30 mouse cellular contexts compared by ENCODE assay signal in the genomic region with DNA sequence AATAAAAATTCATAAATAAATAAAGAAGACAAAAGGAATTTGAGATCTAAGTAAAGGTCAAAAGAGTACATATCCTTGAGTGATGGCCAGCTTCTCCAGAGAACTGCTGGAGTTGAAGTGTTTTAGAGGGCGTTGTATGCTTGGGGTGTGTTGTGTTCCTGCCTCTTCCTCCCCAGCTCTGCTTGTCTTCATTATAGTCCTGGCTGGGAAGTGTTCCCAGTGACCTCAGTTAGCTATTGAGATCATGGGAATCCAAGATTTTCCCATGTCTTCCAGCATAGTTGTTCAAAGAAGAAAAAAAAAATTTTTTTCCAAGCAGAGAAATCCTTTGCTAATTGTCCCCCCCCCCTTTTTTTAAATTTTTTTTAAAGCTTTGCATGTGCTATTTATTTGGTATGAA. TPM values are rescaled to one million over a fixed set of nuclear protein-coding genes. Genes with fewer than 3 reads are reported as not detected.
DNase-seq lines count a peak whose midpoint lies in the region; ATAC-seq and TF ChIP-seq lines count a peak whose summit lies in the region.
"Had no signal": no experiment of that assay in that cellular context is flagged by ENCODE, and none has a peak within 500 bp of the region (broad histone marks: within the 10 kb centered on the region; RNA-seq: fewer than 3 reads in every experiment).

No protein-coding gene starts in this region.

- no peak overlapping the region for H3K4me3 ChIP-seq in heart, adult 2 months
- no peak overlapping the region for H3K4me3 ChIP-seq in kidney, postnatal 0 days (replicated peaks; ENCODE audit: low read depth, low read length)
- no peak overlapping the region for H3K4me3 ChIP-seq in ES-Bruce4 (ENCODE audit: low read depth, low read length)
- no peak overlapping the region for H3K4me3 ChIP-seq in embryonic fibroblast, embryonic 13.5 days (ENCODE audit: insufficient read depth, low read length)
- H3K4me3 ChIP-seq in limb, embryonic 10.5 days: no peak overlapping the region
- H3K4me3 ChIP-seq: embryonic facial prominence, embryonic 12.5 days; erythroblast, embryonic 14.5 days; forebrain, embryonic 12.5 days; heart, embryonic 13.5 days; hindbrain, embryonic 10.5 days; intestine, embryonic 15.5 days; limb, embryonic 15.5 days; liver, embryonic 15.5 days; neural tube, embryonic 12.5 days had no signal

- H3K9me3 ChIP-seq in kidney, postnatal 0 days (replicated peaks; ENCODE audit: low read length): no peaks in the 10 kb centered on the region
- H3K9me3 ChIP-seq in ES-Bruce4 (replicated peaks; ENCODE audit: control insufficient read depth, insufficient read depth, low read length, poor library complexity, severe bottlenecking): no peaks in the 10 kb centered on the region
- no peaks in the 10 kb centered on the region for H3K9me3 ChIP-seq in limb, embryonic 10.5 days (replicated peaks)
- H3K9me3 ChIP-seq: embryonic facial prominence, embryonic 12.5 days; forebrain, embryonic 12.5 days; G1E; heart, embryonic 13.5 days; hindbrain, embryonic 10.5 days; intestine, embryonic 15.5 days; limb, embryonic 15.5 days; liver, embryonic 15.5 days; neural tube, embryonic 12.5 days had no signal

- 67% methylated on average over 1 of the region's 1 CpGs for WGBS in heart, adult 2 months
- WGBS in kidney, postnatal 0 days: 59% methylated on average over 1 of the region's 1 CpGs
- WGBS in limb, embryonic 10.5 days: 93% methylated on average over 1 of the region's 1 CpGs

- ATAC-seq in kidney, postnatal 0 days (replicated peaks; ENCODE audit: low FRiP score, low read depth): no peak
- ATAC-seq: hindbrain, embryonic 16.5 days; intestine, embryonic 15.5 days had no signal

- TF ChIP-seq POLR2A in heart, adult 2 months (IDR thresholded peaks at IDR 0.05; ENCODE audit: insufficient read depth, low read depth, low read length): no peak
- no peak for TF ChIP-seq POLR2A in ES-Bruce4 (IDR thresholded peaks at IDR 0.05; ENCODE audit: insufficient read depth, low read length)
- no peak for TF ChIP-seq POLR2A in embryonic fibroblast, embryonic 13.5 days (IDR thresholded peaks at IDR 0.05; ENCODE audit: low read depth, low read length)

- H3K36me3 ChIP-seq in heart, adult 2 months (ENCODE audit: control insufficient read depth, insufficient read depth, low read length): no peaks in the 10 kb centered on the region
- peaks cover 5% of the 10 kb centered on the region; the same call in 1 of the 2 replicates for H3K36me3 ChIP-seq in kidney, postnatal 0 days (ENCODE audit: insufficient read depth, low read length)
- H3K36me3 ChIP-seq in ES-Bruce4 (ENCODE audit: control insufficient read depth, insufficient read depth, low read length, poor library complexity, severe bottlenecking): peaks cover 38% of the 10 kb centered on the region
- peaks cover 99% of the 10 kb centered on the region for H3K36me3 ChIP-seq in limb, embryonic 10.5 days

- DNase-seq in heart, adult 2 months: peak in 1 of 2 experiments; percentile 6
- DNase-seq in heart, postnatal 25 days (ENCODE audit: low spot score): no peak
- DNase-seq in kidney, postnatal 0 days (ENCODE audit: low spot score): peak; percentile 24
- DNase-seq in kidney, adult 8-10 months: no peak
- DNase-seq in limb, embryonic 10.5 days (ENCODE audit: low spot score): no peak
- DNase-seq in cerebellum, adult 11 months: no peak
- DNase-seq: adrenal gland, adult 8-10 months; cerebellum, adult 2 months; cerebellum, postnatal 25 days; layer of hippocampus, adult 9-11 months; midbrain, embryonic 14.5 days; right cerebral cortex, postnatal 14 days; spleen, adult 18-20 months had no signal

- H3K4me2 ChIP-seq in kidney, postnatal 0 days (ENCODE audit: low read length): no peak overlapping the region
- H3K4me2 ChIP-seq: embryonic facial prominence, embryonic 12.5 days; forebrain, embryonic 12.5 days; heart, embryonic 13.5 days; intestine, embryonic 15.5 days; limb, embryonic 15.5 days; liver, embryonic 15.5 days; neural tube, embryonic 12.5 days had no signal

- H3K79me2 ChIP-seq in heart, adult 2 months (replicated peaks; ENCODE audit: control insufficient read depth, insufficient read depth, low read length): no peaks in the 10 kb centered on the region

- H3K27me3 ChIP-seq in heart, adult 2 months (ENCODE audit: control insufficient read depth, insufficient read depth, low read length): no peaks in the 10 kb centered on the region
- no peaks in the 10 kb centered on the region for H3K27me3 ChIP-seq in kidney, postnatal 0 days (ENCODE audit: insufficient read depth, low read length)
- H3K27me3 ChIP-seq in ES-Bruce4 (ENCODE audit: control insufficient read depth, insufficient read depth, low read length, poor library complexity, severe bottlenecking): no peaks in the 10 kb centered on the region
- no peaks in the 10 kb centered on the region for H3K27me3 ChIP-seq in limb, embryonic 10.5 days (ENCODE audit: low read depth, poor library complexity, severe bottlenecking)
- H3K27me3 ChIP-seq: embryonic facial prominence, embryonic 12.5 days; forebrain, embryonic 12.5 days; heart, embryonic 13.5 days; intestine, embryonic 15.5 days; limb, embryonic 15.5 days; liver, embryonic 15.5 days; neural tube, embryonic 12.5 days had no signal

- intact Hi-C loops in heart, adult 2 months (cut with DNase I): no loop called here
- intact Hi-C loops in heart, postnatal 25 days (cut with DNase I): no loop called here

- no peaks in the 10 kb centered on the region for H3K4me1 ChIP-seq in heart, adult 2 months (ENCODE audit: control insufficient read depth, insufficient read depth, low read length)
- H3K4me1 ChIP-seq in kidney, postnatal 0 days (replicated peaks; ENCODE audit: insufficient read depth, low read length): no peaks in the 10 kb centered on the region
- H3K4me1 ChIP-seq in ES-Bruce4 (ENCODE audit: control insufficient read depth, insufficient read depth, low read length): peaks cover 1% of the 10 kb centered on the region
- H3K4me1 ChIP-seq in embryonic fibroblast, embryonic 13.5 days (ENCODE audit: control insufficient read depth, insufficient read depth, low read length): peaks cover 7% of the 10 kb centered on the region; the same call in 1 of the 2 replicates
- no peaks in the 10 kb centered on the region for H3K4me1 ChIP-seq in limb, embryonic 10.5 days
- H3K4me1 ChIP-seq: embryonic facial prominence, embryonic 12.5 days; forebrain, embryonic 12.5 days; hindbrain, embryonic 10.5 days; intestine, embryonic 15.5 days; limb, embryonic 15.5 days; neural tube, embryonic 12.5 days had no signal

- H3K9ac ChIP-seq in heart, adult 2 months (ENCODE audit: low read depth, low read length): no peak overlapping the region
- no peak overlapping the region for H3K9ac ChIP-seq in kidney, postnatal 0 days (ENCODE audit: low read depth, low read length)
- no peak overlapping the region for H3K9ac ChIP-seq in ES-Bruce4 (ENCODE audit: low read depth, poor library complexity, severe bottlenecking)
- H3K9ac ChIP-seq: embryonic facial prominence, embryonic 12.5 days; forebrain, embryonic 12.5 days; heart, embryonic 13.5 days; intestine, embryonic 15.5 days; limb, embryonic 15.5 days; liver, embryonic 15.5 days; neural tube, embryonic 12.5 days had no signal

- no peak for TF ChIP-seq CTCF in heart, adult 2 months (IDR thresholded peaks at IDR 0.05)
- TF ChIP-seq CTCF in kidney, postnatal 0 days (IDR thresholded peaks at IDR 0.05; ENCODE audit: low read depth): no peak
- no peak for TF ChIP-seq CTCF in ES-Bruce4 (IDR thresholded peaks at IDR 0.05; ENCODE audit: low read depth, low read length)
- TF ChIP-seq CTCF in embryonic fibroblast, embryonic 13.5 days (IDR thresholded peaks at IDR 0.05; ENCODE audit: borderline replicate concordance, insufficient read depth, low read length): no peak

- TF ChIP-seq EP300 in heart, adult 2 months (IDR thresholded peaks at IDR 0.05; ENCODE audit: insufficient read depth, low read depth, low read length): no peak
- no peak for TF ChIP-seq EP300 in ES-Bruce4 (IDR thresholded peaks at IDR 0.05; ENCODE audit: insufficient read depth, low read depth, low read length)

- H3K27ac ChIP-seq in heart, adult 2 months: peak overlapping the region; percentile 47
- H3K27ac ChIP-seq in kidney, postnatal 0 days: no peak overlapping the region
- H3K27ac ChIP-seq in ES-Bruce4 (ENCODE audit: insufficient read depth, low read length): peak overlapping the region; percentile 58; the same call in 1 of the 2 replicates
- H3K27ac ChIP-seq in embryonic fibroblast, embryonic 13.5 days (ENCODE audit: insufficient read depth, low read length): peak overlapping the region; percentile 86
- H3K27ac ChIP-seq in limb, embryonic 10.5 days: no peak overlapping the region
- H3K27ac ChIP-seq: embryonic facial prominence, embryonic 12.5 days; forebrain, embryonic 12.5 days; heart, embryonic 13.5 days; hindbrain, embryonic 10.5 days; intestine, embryonic 15.5 days; limb, embryonic 15.5 days; liver, embryonic 15.5 days; neural tube, embryonic 12.5 days had no signal

RNA-seq across cellular contexts. Expression of a gene that starts 14.1 kb away (rescaled TPM):
- total RNA-seq in heart, adult 2 months (2021): 1 to 10 TPM in 1 of 2 experiments, under 1 TPM in 1; 0.75 to 1.1 TPM
- 0.18 and 0.50 TPM in 2 replicates for polyA plus RNA-seq in heart, adult 2 months (2012; rRNA removed)
- total RNA-seq in heart, postnatal 25 days (2021): 1 to 10 TPM; 1.5 to 1.6 TPM
- polyA plus RNA-seq in kidney, postnatal 0 days (2015; fragmentation: Nextera tagmentation; extraction: Ambion mirVana): 37.3 and 41.4 TPM in 2 replicates
- 183 TPM in 2 replicates for polyA plus RNA-seq in ES-Bruce4 (2011; ENCODE audit: insufficient read depth, insufficient read length, low read depth, missing spikeins)
- polyA plus RNA-seq in embryonic fibroblast, embryonic 13.5 days (2011; ENCODE audit: insufficient read length, low read depth, missing spikeins): 62.3 and 82.9 TPM in 2 replicates
- polyA plus RNA-seq in limb, embryonic 10.5 days (2016; fragmentation: Nextera tagmentation; extraction: Ambion mirVana): 141 and 147 TPM in 2 replicates

RNA-seq across cellular contexts. Expression of a gene that starts 30.4 kb away (rescaled TPM):
- total RNA-seq in heart, adult 2 months (2021): 100 to 1,000 TPM in 1 of 2 experiments, 10 to 100 TPM in 1; 51.9 to 102 TPM
- 48.1 and 51.2 TPM in 2 replicates for polyA plus RNA-seq in heart, adult 2 months (2012; rRNA removed)
- 10 to 100 TPM; 58.6 to 59.0 TPM for total RNA-seq in heart, postnatal 25 days (2021)
- 95.6 and 98.7 TPM in 2 replicates for polyA plus RNA-seq in kidney, postnatal 0 days (2015; fragmentation: Nextera tagmentation; extraction: Ambion mirVana)
- 108 TPM in 2 replicates for polyA plus RNA-seq in ES-Bruce4 (2011; ENCODE audit: insufficient read depth, insufficient read length, low read depth, missing spikeins)
- polyA plus RNA-seq in embryonic fibroblast, embryonic 13.5 days (2011; ENCODE audit: insufficient read length, low read depth, missing spikeins): 51.2 and 71.7 TPM in 2 replicates
- 90.1 and 103 TPM in 2 replicates for polyA plus RNA-seq in limb, embryonic 10.5 days (2016; fragmentation: Nextera tagmentation; extraction: Ambion mirVana)

RNA-seq across cellular contexts. Expression of a gene that starts 49.3 kb away (rescaled TPM):
- under 1 TPM; 0.08 to 0.09 TPM for total RNA-seq in heart, adult 2 months (2021)
- polyA plus RNA-seq in heart, adult 2 months (2012; rRNA removed): 0.18 and 0.29 TPM in 2 replicates
- total RNA-seq in heart, postnatal 25 days (2021): under 1 TPM in 1 of 2 experiments, not detected in 1; 0.13 TPM
- 0.14 and 0.21 TPM in 2 replicates for polyA plus RNA-seq in kidney, postnatal 0 days (2015; fragmentation: Nextera tagmentation; extraction: Ambion mirVana)
- polyA plus RNA-seq in ES-Bruce4 (2011; ENCODE audit: insufficient read depth, insufficient read length, low read depth, missing spikeins): not detected in 2 replicates
- 0.93 and 1.1 TPM in 2 replicates for polyA plus RNA-seq in embryonic fibroblast, embryonic 13.5 days (2011; ENCODE audit: insufficient read length, low read depth, missing spikeins)
- not detected in 2 replicates for polyA plus RNA-seq in limb, embryonic 10.5 days (2016; fragmentation: Nextera tagmentation; extraction: Ambion mirVana)
- total RNA-seq: left cerebral cortex, adult 18-20 months; left cerebral cortex, postnatal 36 days; megakaryocyte-erythroid progenitor cell, adult 5-6 weeks had no signal
- polyA plus RNA-seq: cerebellum, adult 2 months; erythroblast, embryonic 14.5 days; forebrain, embryonic 12.5 days; G1E; midbrain, embryonic 14.5 days; neural tube, embryonic 12.5 days; testis, adult 2 months had no signal

Comparison
In these comparisons a context has a peak if more than half of its experiments do, and no peak if none do; other contexts are left out.
1. H3K27ac ChIP-seq: peak in heart, adult 2 months (single experiment), ES-Bruce4 (single experiment) and embryonic fibroblast, embryonic 13.5 days (single experiment); none in kidney, postnatal 0 days (single experiment) and limb, embryonic 10.5 days (single experiment).
2. RNA of a gene that starts 14.1 kb away (polyA plus RNA-seq): 183 TPM in ES-Bruce4, 141 to 147 TPM in limb, embryonic 10.5 days, 62.3 to 82.9 TPM in embryonic fibroblast, embryonic 13.5 days and 37.3 to 41.4 TPM in kidney, postnatal 0 days; 0.18 to 0.50 TPM in heart, adult 2 months; every median in the first group is over 10 times any median in the second.